Mouse (Mus musculus) neural tube, embryonic 14.5 days (tissue): Measurements from ENCODE around the gene Banp. TPM values are rescaled to one million over a fixed set of nuclear protein-coding genes. Genes with fewer than 3 reads are reported as not detected.

Source experiments
- ATAC-seq: fragments of 200-750 bp; cut with Nextera tagmentation; 2 replicates; pipeline ENCODE4 v1.8.0; 2017; ENCODE audit warnings: low read depth, mild to moderate bottlenecking, moderate TSS enrichment, moderate library complexity
- H3K27ac ChIP-seq: fragments of 300-500 bp; sonication (generic); 2 replicates; pipeline ENCODE4 v1.5.1; 2014; ENCODE audit warnings: low read depth, mild to moderate bottlenecking, control low read depth, low read length, moderate library complexity, mixed read lengths
- H3K27me3 ChIP-seq: fragments of 300-500 bp; sonication (generic); 2 replicates; pipeline ENCODE4 v1.6.1; 2014; ENCODE audit warnings: low read length; ENCODE audit not compliant: control insufficient read depth, insufficient read depth
- H3K36me3 ChIP-seq: fragments of 300-500 bp; sonication (generic); 2 replicates; pipeline ENCODE4 v1.6.1; 2014; ENCODE audit warnings: low read length, mixed read lengths; ENCODE audit not compliant: control insufficient read depth, insufficient read depth
- H3K4me1 ChIP-seq: fragments of 300-500 bp; sonication (generic); 2 replicates; pipeline ENCODE4 v1.6.1; 2014; ENCODE audit warnings: low read length; ENCODE audit not compliant: control insufficient read depth, insufficient read depth
- H3K4me2 ChIP-seq: fragments of 300-500 bp; sonication (generic); 2 replicates; pipeline ENCODE4 v1.6.1; 2014; ENCODE audit warnings: mild to moderate bottlenecking, low read depth, low read length, control low read depth
- H3K4me3 ChIP-seq: fragments of 300-500 bp; sonication (generic); 2 replicates; pipeline ENCODE4 v1.5.1; 2014; ENCODE audit warnings: low read depth, low read length, control low read depth, mixed read lengths
- H3K9ac ChIP-seq: fragments of 300-500 bp; sonication (generic); replicated peaks from 2 replicates; pipeline ENCODE4 v1.6.1; 2014; ENCODE audit warnings: low read depth, mild to moderate bottlenecking, control low read depth, low read length, mixed read lengths
- H3K9me3 ChIP-seq: fragments of 300-500 bp; sonication (generic); 2 replicates; pipeline ENCODE4 v1.6.1; 2016; ENCODE audit warnings: low read length; ENCODE audit not compliant: control insufficient read depth
- WGBS: fragments of 180-500 bp; shearing (Covaris S2); extraction: QIAGEN DNeasy Blood & Tissue Kit; methylation state at CpG from one replicate; pipeline ENCODE4 v1.1.7; 2014; 5-methylcytosine and 5-hydroxymethylcytosine counted together
- polyA plus RNA-seq: library from polyadenylated mRNA; unstranded; fragments of >200 nt; fragmentation: Nextera tagmentation; extraction: Ambion mirVana; gene quantifications from 2 replicates; pipeline ENCODE4 v1.2.1, GENCODE M21; 2014

Banp gene
- polyA plus RNA-seq, 1 experiment from 2014 or later = 47.2 TPM

GRCm38 (mm10) chr8:121952122-121952521 lies 2.6 kb downstream of the Banp start:
- H3K4me2 ChIP-seq = peak overlapping the region; percentile 95
- H3K9ac ChIP-seq = peak overlapping the region; percentile 2; the same call in 1 of the 2 replicates
- peaks cover 30% of the 10 kb centered on the region for H3K4me1 ChIP-seq
- H3K9me3 ChIP-seq = no peaks in the 10 kb centered on the region
- H3K27me3 ChIP-seq = no peaks in the 10 kb centered on the region
- peaks cover 9% of the 10 kb centered on the region; the same call in 1 of the 2 replicates for H3K36me3 ChIP-seq
- peak overlapping the region; percentile 78; the same call in 1 of the 2 replicates for H3K4me3 ChIP-seq
- ATAC-seq = no peak
- H3K27ac ChIP-seq = no peak overlapping the region

GRCm38 (mm10) chr8:121952800-121953199 lies 3.2 kb downstream of the Banp start:
- no peak overlapping the region for H3K27ac ChIP-seq
- H3K4me2 ChIP-seq = no peak overlapping the region
- H3K9ac ChIP-seq = no peak overlapping the region; the same call in 1 of the 2 replicates
- no peaks in the 10 kb centered on the region for H3K27me3 ChIP-seq
- H3K4me1 ChIP-seq = peaks cover 30% of the 10 kb centered on the region
- ATAC-seq = no peak
- H3K36me3 ChIP-seq = peaks cover 9% of the 10 kb centered on the region; the same call in 1 of the 2 replicates
- 90% methylated on average over 7 of the region's 7 CpGs for WGBS
- no peaks in the 10 kb centered on the region for H3K9me3 ChIP-seq
- no peak overlapping the region for H3K4me3 ChIP-seq

- H3K9ac ChIP-seq = no peak overlapping the region
- no peak overlapping the region for H3K4me2 ChIP-seq
- 69% methylated on average over 3 of the region's 3 CpGs for WGBS
- H3K36me3 ChIP-seq = peaks cover 9% of the 10 kb centered on the region; the same call in 1 of the 2 replicates
- H3K4me1 ChIP-seq = peaks cover 21% of the 10 kb centered on the region
- H3K9me3 ChIP-seq = no peaks in the 10 kb centered on the region
- H3K27ac ChIP-seq = no peak overlapping the region
- H3K27me3 ChIP-seq = no peaks in the 10 kb centered on the region
- no peak for ATAC-seq
- no peak overlapping the region for H3K4me3 ChIP-seq
These were observed 4.4 kb downstream of the Banp start for GRCm38 (mm10) chr8:121953821-121954545.

- Histone ChIP-seq H3K4me1 (peaks cover 16% of the 10 kb centered on the region), H3K4me3 (no peak overlapping the region), H3K9ac (no peak overlapping the region), H3K27ac (no peak overlapping the region), H3K27me3 (no peaks in the 10 kb centered on the region), H3K36me3 (peaks cover 9% of the 10 kb centered on the region; the same call in 1 of the 2 replicates), H3K9me3 (no peaks in the 10 kb centered on the region), H3K4me2 (no peak overlapping the region)
- 82% methylated on average over 10 of the region's 10 CpGs for WGBS
- ATAC-seq = no peak
These were observed 5.5 kb downstream of the Banp start for GRCm38 (mm10) chr8:121954981-121955555.

- 80% methylated on average over 1 of the region's 1 CpGs for WGBS
- Histone ChIP-seq H3K9me3 (no peaks in the 10 kb centered on the region), H3K4me2 (no peak overlapping the region), H3K4me1 (peaks cover 16% of the 10 kb centered on the region), H3K4me3 (no peak overlapping the region), H3K36me3 (peaks cover 9% of the 10 kb centered on the region; the same call in 1 of the 2 replicates), H3K27me3 (no peaks in the 10 kb centered on the region), H3K27ac (no peak overlapping the region), H3K9ac (no peak overlapping the region)
- no peak for ATAC-seq
These were observed 6.4 kb downstream of the Banp start for GRCm38 (mm10) chr8:121955825-121956500.

- Histone ChIP-seq H3K9ac (no peak overlapping the region), H3K4me1 (no peaks in the 10 kb centered on the region), H3K36me3 (peaks cover 7% of the 10 kb centered on the region; the same call in 1 of the 2 replicates), H3K4me3 (no peak overlapping the region), H3K27me3 (no peaks in the 10 kb centered on the region), H3K9me3 (no peaks in the 10 kb centered on the region), H3K27ac (no peak overlapping the region), H3K4me2 (no peak overlapping the region)
- 97% methylated on average over 1 of the region's 1 CpGs for WGBS
- no peak for ATAC-seq
These were observed 8.8 kb downstream of the Banp start for GRCm38 (mm10) chr8:121958395-121958794.

- H3K27ac ChIP-seq = no peak overlapping the region
- no peak overlapping the region for H3K4me3 ChIP-seq
- H3K4me2 ChIP-seq = no peak overlapping the region
- WGBS = 82% methylated on average over 3 of the region's 3 CpGs
- peaks cover 25% of the 10 kb centered on the region for H3K4me1 ChIP-seq
- no peak for ATAC-seq
- no peaks in the 10 kb centered on the region for H3K36me3 ChIP-seq
- no peaks in the 10 kb centered on the region for H3K27me3 ChIP-seq
- no peaks in the 10 kb centered on the region for H3K9me3 ChIP-seq
- H3K9ac ChIP-seq = no peak overlapping the region
These were observed 13.3 kb downstream of the Banp start for GRCm38 (mm10) chr8:121962892-121963291.

GRCm38 (mm10) chr8:121964716-121965512 lies 15.4 kb downstream of the Banp start:
- ATAC-seq = no peak
- peaks cover 34% of the 10 kb centered on the region for H3K4me1 ChIP-seq
- no peak overlapping the region for H3K27ac ChIP-seq

More at GRCm38 (mm10) chr8:121964716-121965512, 15.4 kb downstream of the Banp start:
- H3K9ac ChIP-seq = no peak overlapping the region
- H3K36me3 ChIP-seq = no peaks in the 10 kb centered on the region
- no peaks in the 10 kb centered on the region for H3K27me3 ChIP-seq
- H3K4me2 ChIP-seq = no peak overlapping the region
- no peaks in the 10 kb centered on the region for H3K9me3 ChIP-seq
- 61% methylated on average over 8 of the region's 8 CpGs for WGBS
- no peak overlapping the region for H3K4me3 ChIP-seq
